Mouse (Mus musculus): ENCODE data around the gene Sult6b2.
A peak's percentile ranks its signal among the peaks of the same experiment; 100 is the strongest.

Sult6b2 gene

DNA sequence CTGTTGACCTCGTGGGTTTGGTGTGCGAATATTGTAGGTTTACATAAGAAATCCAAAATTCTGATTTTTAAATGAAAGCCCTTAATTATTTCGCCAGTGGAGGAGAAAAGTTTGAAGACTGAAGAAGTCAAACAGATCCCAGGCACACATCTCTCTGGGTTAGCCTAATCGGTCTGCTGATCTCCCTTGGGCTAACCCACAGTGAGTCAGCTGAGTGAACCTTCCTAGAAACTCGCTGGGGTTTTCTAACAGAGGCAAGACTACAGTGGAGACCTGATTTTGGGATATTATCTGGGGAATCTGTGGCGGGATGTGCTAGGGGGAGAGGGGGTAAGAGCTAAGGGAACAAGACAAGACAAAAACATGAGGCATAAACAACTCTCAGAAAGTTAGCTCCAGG lies 5.9 kb upstream of the Sult6b2 start:
- DNase-seq (ENCODE audit: low read depth, low spot score): no peak

DNA sequence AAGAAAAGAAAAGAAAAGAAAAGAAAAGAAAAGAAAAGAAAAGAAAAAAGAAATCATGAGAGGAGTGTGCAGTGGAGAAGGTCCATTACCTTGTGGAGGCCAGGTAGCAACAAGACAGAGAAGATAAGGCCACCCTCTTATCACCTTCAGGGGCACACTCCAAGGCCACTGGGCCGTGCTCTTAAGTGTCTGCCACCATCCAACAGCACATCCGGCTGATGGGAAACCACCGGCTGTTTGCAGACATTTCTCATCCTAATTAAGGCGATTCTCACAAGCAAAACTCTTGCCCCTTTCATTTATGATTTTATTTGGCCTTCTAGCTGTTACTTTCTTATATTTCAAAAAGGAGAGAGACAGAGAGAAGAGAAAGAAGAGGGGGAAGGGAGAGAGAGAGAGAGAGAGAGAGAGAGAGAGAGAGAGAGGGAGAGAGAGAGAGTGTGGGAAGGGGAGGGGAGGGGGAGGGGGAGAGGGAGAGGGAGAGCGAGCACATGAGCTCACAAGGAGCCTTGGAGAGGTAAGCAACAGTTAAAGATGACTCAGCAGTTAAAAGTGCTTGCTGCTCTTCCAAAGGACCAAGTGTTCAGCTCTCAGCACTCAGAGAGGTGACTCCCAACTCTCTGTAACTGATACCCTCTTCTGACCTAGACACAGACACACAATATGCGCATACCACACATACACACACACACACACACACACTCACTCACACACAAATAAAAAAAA lies 5.2 kb upstream of the Sult6b2 start:
- DNase-seq (ENCODE audit: low read depth, low spot score): no peak

DNA sequence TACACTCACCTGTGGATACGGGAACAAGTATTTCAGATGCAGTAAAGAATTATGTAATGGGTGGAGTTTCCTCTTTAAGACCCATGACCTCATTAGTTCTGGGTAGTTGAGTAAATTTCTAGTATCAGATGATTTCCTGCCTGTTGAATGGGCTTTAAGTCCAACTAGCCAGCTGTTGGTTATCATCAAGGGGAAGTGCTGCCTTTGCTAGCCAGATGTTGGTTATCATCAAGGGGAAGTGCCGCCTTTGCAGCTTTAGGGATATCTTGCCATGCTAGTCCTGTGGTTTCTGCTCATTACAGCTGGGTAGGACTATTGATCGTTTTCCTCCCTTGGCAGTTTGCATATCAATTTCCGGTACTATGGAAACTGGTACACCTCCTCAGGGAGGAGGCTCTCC lies 2.0 kb upstream of the Sult6b2 start:
- no peak for DNase-seq (ENCODE audit: low read depth, low spot score)

DNA sequence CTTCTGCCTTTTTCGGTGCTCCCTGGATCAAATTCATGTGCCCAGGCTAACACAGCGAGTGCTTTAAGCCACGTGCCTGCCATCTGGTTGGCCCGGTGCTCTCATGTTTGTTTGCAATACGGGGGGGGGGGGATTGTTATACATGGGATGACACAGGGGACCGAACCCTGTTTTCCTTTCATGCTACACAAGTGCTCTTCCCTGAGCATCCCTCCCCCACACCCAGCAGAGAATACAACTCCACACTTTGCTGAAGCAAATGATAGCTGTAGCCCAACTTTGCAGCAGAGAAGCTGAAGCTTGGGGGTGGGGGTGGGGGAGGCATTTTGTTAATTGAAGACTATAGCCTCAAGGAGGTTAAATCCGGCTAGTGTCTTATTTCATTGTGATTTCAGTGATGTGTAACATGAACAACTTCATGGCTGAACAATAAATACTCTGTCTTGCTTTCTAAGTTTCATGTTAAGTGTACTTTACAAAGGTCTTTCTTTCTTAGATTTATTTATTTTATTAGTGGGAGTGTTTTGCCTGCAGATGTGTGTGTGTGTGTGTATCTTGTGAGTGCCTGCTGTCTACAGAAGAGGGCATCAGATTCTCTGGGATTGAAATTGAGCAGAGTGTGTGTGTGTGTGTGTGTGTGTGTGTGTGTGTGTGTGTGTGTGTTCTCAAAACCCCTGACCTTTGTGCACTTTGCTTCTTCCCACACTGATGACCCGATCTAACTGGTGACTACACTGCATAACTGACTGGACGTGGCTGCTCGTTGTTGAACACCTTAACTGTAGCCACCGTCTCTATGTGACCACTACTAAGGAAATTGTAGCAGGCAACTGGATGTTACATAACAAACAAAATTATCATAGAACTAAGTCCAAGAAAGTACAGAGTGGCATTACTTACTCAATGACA lies 1.4 kb downstream of the Sult6b2 start:
- no peak for DNase-seq (ENCODE audit: low read depth, low spot score)

DNA sequence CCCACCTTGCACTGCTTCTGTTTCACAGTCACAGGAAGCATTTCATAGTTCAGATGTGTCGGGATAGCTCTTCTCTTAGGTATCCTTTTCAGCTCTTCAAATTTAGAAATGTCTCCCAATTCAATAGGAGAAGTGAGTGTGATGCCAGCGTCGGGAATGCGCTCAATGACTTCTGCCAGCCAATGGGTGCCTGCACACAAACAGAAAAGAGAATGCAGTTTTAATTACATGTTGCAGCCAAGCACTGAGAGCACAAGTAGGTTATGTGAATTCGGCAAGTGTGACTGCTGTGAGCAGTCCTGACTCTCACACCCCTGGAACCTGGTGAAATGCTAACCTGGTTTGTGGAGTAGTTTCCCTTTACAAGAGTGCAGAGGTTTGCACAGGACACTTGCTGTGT lies 2.6 kb downstream of the Sult6b2 start:
- DNase-seq (ENCODE audit: low read depth, low spot score): no peak

DNA sequence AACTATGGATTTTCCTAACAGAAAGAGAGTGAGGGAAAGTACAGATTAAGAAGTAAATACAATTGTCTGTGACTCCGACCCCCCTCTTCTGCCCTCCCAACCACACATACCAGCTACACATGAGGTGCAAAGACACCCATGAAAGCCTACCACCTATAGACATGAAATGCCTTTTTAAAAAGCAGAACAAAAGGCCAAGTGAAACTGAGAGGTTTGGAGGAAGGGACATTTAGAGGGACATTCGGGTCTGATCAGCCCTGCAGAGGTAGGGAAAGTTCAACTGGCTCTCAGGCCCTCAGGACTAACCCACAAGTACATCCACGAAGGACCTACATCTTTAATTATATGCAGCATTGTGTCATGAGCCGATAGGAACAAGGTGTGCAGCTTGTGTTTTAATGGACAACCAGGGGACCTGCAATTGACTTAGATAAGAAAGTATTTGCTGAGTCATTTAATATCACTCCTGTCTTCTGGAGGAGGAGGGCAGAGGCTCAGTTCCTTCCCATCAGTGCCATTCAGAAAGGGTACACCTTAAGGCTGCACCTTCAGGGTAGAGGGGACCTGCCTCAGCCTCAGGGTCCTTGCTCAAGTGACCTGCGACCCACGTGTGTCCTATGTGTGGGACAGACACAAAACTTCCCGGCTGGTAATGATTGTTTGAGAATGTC lies 4.5 kb downstream of the Sult6b2 start:
- DNase-seq (ENCODE audit: low read depth, low spot score): no peak

- DNase-seq (ENCODE audit: low read depth, low spot score): no peak
These were observed 5.5 kb downstream of the Sult6b2 start for GRCm38 (mm10) chr6:142798837-142799236.

DNA sequence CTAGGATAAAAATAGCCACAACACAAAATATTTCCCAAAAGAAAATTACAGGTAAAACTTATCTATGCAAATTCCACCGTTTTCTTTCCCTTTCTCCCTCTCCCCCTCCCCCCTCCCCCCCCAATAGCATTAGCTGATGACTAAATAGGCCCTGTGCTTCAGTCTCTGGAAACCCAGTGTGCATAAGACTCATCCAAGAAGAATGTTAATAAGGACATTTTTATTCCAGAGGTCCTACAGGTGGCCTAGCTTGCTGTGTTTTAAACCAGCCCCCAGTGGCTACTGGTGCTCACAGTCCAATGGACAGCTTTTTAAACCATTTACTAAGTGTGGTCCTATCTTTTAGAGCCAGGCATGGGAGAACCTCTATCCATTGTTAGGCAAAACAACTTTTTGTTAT lies 6.3 kb downstream of the Sult6b2 start:
- no peak for DNase-seq (ENCODE audit: low read depth, low spot score)

DNA sequence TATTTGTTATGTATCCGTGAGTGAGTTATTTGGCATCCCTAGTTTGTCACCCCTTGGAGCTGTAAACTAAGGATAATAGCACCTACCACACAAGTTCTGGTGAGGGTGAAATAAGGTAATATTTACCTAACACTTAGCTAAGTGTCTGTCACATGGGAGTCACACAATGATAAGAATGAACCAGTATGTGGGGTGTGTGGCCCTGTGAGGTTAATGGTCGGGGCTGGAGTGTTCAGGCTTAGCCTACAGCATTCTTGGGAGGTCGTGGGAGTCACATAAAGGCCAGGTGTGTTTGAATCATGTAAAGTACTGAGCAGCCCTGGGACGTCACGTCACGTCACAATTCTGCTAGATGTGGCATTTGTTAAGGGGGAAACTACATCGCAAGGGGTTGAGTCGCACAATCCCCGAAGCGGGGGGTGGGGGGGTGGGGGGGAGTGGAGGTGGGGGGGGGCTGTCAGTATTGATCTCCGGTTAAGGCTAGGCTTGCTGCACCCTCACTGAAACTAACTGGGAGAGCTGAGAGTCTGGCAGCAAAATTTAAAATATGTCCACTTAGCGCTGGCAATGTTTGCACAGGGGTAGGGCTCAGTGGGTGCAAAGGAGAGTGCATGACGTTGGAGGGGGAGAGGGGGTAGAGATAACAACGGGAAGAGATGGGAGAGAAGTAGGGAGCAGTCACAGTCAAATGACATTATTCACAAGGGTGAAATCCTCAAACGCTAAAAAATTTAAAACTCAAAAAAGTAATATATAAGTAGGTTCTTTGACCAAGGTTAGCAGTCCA lies 8.5 kb downstream of the Sult6b2 start:
- no peak for DNase-seq (ENCODE audit: low read depth, low spot score)

- DNase-seq (ENCODE audit: low read depth, low spot score): no peak
These were observed 9.2 kb downstream of the Sult6b2 start for GRCm38 (mm10) chr6:142795087-142795486.

DNA sequence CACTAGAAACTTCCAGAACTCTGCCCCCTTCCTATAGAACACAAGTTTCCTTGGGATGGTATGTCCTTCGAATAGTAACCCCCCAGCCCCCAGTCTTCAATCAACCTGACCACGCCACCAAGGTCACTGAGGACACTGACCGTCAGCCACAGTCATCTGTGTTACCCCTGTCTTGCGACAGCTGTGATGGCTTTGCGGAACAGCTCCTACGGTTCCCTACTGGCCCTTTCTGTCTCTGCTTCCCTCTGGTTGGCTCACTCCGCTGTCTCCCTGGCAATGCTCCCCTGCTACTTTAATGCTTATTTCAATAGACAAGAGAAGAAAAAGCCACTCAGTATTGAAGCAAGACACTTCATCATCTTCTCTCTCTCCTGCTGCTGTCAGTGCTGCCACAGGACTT lies 10.8 kb downstream of the Sult6b2 start:
- DNase-seq (ENCODE audit: low read depth, low spot score): no peak

- DNase-seq (ENCODE audit: low read depth, low spot score): no peak
These were observed 11.9 kb downstream of the Sult6b2 start for GRCm38 (mm10) chr6:142792241-142792968.

DNA sequence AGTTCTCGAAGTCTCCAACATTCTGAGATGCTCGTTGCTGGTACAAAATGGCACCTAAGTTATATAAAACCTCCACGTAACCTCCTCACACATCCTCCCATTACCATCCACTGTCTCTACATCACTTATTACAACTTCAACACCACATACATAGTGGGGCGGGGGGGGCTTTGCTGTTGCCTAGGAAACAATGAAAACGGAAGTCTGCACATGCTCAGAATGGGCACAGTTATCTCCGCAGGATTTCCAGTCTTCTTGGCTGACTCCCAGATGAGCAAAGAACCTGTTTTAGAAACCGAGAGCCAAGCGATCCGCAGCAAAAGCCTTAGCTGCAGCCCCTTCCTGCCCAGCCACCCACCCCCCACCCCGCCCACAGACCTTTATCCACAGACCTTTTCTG lies 14.6 kb downstream of the Sult6b2 start:
- DNase-seq (ENCODE audit: low read depth, low spot score): no peak

DNA sequence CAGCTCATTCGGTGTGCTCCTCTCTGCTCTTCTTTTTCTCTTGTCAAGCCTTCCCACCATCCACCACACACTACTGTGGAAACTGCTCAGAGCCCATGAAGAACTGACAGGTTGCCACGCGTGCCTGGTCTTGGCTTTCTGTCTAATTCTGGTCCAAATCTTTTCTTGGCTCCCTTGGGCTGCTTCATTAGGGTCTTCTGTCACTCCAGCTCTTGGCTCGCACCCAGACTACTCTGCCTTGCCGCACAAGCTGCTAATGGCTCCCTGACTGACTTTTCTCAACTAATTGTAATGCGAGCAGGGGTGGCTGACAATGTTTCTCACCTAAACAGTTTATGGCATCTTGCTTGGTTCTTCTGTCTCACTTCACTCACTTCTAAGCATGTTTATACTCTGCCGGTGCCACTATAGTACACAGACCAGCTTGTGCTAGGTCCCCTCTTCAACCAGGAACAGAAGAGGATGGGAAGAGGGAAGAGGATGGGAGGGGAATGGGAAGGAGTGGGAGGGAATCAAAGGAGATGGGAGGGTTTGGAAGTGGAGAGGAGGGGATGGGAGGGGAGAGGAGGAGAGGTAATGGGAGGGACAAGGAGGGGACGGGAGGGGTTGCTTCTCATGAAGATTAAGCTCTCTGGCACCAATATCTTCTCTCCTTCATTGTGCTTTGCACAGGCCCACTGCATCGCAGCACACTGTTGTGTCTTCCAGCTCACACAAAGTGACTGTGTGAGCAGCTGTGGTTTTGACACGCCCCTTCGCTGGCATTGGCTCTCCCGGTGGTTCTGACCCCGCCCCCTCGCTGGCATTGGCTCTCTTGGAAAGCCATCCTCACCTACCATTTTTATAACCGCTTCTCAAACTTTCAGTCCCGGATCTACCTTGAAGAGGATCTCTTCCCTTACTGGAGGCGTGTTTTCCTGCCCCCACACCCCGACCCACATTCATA lies 16.0 kb downstream of the Sult6b2 start:
- DNase-seq (ENCODE audit: low read depth, low spot score): peak; percentile 17

DNA sequence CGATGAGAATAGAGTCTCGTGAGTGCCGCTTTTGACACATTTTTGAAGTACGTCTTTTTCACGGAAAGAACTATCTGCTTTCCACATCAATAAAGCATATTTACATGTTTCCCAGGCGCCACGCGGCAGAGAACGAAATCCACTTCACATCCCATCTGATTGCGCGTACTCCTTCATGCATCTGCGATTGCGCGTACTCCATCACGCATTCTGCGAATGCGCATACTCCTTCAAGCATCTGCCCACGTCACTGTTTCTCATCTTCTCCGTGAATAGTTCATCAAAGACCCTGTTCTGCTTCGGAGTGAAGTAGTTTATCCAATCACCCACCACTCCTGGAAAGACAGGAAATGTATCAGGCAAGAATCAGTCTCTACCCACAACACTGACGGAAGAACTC lies 18.2 kb downstream of the Sult6b2 start:
- no peak for DNase-seq (ENCODE audit: low read depth, low spot score)

DNA sequence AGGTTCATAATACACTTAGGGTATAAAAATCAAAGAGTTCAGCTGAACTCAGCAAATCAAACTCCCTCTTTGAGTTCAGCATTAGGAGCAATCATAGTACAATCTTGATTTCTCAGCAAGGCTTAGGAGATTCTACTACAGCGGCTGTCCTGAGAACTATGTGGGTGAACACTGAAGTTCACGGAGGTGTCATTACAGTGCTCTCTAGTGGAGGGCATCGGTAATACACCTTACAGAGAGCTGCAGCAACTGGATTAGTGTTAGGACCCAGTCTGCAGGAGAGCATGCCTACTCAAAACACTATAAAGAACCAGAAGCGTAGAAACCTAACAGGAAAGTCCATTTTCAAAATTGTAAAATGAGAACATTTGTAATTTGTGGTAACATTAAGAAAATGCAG lies 19.0 kb downstream of the Sult6b2 start:
- no peak for DNase-seq (ENCODE audit: low read depth, low spot score)

DNA sequence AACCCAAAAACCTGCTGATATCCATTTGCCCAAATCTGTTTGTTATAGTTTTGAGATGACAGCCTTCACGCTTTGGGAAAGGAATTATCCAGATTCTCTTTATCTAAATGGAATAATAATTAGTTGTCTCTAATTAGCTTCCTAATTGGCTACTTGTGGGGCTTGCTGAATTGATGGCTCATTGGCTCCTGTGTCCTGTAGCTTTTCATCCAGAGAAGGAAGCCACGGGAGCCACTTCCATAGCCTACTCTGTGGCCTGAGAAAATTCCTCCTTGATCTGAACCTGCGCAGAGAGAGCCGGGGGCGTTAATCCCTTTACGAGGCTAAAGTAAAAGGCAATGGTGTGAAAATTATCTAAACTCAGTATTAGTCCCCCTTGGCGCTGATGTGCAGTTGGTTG lies 23.0 kb downstream of the Sult6b2 start:
- DNase-seq (ENCODE audit: low read depth, low spot score): no peak

DNA sequence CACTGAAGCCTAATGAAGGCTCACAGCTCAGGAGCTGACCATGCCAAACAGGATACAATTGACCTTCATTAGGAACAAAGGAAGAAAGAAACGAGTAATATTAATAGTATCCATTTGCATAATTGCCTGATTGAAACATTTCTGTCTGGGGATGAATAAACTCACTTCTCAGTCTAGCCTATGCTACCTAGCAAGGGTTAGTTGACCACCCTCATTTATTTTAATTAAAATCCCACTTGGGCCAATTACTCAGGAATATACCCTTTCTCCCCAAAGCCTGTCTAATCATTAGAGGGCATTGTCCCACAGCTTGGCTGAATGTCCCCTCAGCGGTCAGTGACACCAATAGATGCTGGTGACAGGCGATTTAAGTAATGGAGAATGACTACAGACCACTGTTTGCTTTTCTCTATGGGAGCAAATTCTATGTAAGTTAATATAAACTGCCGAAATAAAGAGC lies 23.7 kb downstream of the Sult6b2 start:
- no peak for DNase-seq (ENCODE audit: low read depth, low spot score)

DNA sequence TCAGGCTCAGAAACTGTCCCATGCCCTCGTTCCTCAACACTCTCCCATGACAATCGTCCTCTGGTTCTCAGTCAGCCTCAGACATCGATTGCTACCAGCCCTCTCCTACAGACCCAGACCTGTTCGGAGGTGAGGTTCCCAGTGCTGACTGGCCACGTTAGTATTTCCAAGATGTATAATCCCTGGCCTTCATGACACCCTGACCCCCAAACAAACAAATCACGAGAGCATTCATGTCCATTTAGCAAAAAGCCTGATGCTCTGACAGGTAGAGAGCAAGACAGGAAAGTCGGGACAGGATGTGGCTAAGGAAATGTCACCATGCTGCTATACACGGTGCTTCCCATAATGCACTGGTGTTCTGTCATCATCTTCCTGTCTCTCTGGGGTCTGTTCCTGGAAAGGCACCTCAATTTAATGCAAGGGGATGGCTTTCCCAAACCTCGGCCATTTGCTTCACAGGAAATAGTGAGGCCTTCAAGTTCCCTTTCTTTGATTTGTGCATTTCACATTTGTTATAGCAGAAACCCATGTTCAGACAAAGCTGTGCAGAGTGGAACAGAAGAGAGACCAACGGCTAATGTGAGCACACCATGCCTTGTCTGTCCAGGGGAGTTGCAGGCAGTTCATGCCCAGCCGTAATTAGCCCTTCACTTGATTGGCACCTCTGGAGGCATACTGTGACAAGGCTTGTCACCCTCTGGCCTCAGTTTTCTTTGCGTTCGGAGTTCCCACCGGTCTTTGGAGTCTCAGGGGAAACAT lies 24.3 kb downstream of the Sult6b2 start:
- DNase-seq (ENCODE audit: low read depth, low spot score): no peak

Data from telencephalon, adult 2 months (tissue).